In genomic region chr11:5354753-5355152, GRCm38 (mm10) we compare ENCODE assay signal across 11 mouse cellular contexts.
DNase-seq lines count a peak whose midpoint lies in the region; ATAC-seq and TF ChIP-seq lines count a peak whose summit lies in the region.
"Had no signal": no experiment of that assay in that cellular context is flagged by ENCODE, and none has a peak within 500 bp of the region (broad histone marks: within the 10 kb centered on the region; RNA-seq: fewer than 3 reads in every experiment).

No protein-coding gene starts in this region.

- no peak for TF ChIP-seq CTCF in hindbrain, postnatal 0 days (IDR thresholded peaks at IDR 0.05; ENCODE audit: low read depth)

- 86% methylated on average over 1 of the region's 1 CpGs for WGBS in hindbrain, postnatal 0 days

- no peak overlapping the region for H3K4me2 ChIP-seq in hindbrain, postnatal 0 days (ENCODE audit: low read depth, low read length)
- H3K4me2 ChIP-seq: midbrain, embryonic 12.5 days had no signal

- no peak for ATAC-seq in hindbrain, postnatal 0 days

- no peaks in the 10 kb centered on the region for H3K36me3 ChIP-seq in hindbrain, postnatal 0 days (ENCODE audit: insufficient read depth, low read length)
- H3K36me3 ChIP-seq: midbrain, embryonic 12.5 days had no signal

- DNase-seq in gastrocnemius, adult 18-20 months (ENCODE audit: low spot score), result peak; percentile 14
- DNase-seq in gastrocnemius, adult 8-10 months (ENCODE audit: low spot score in 2 of 2), result no peak
- DNase-seq in adrenal gland, postnatal 10 days, result peak; percentile 51
- peak; percentile 50 to 52 for DNase-seq in layer of hippocampus, adult 8-10 months (ENCODE audit: low spot score in 2 of 2)
- peak; percentile 27 to 33 for DNase-seq in lung, postnatal 4 days
- DNase-seq in hindbrain, postnatal 0 days (ENCODE audit: low spot score), result no peak
- DNase-seq in cerebellum, postnatal 14 days, result no peak
- no peak for DNase-seq in gastrocnemius, postnatal 4 days (ENCODE audit: low spot score in 2 of 2)
- DNase-seq: kidney, adult 18-20 months had no signal

- no peak overlapping the region for H3K9ac ChIP-seq in hindbrain, postnatal 0 days (replicated peaks; ENCODE audit: low read length)
- H3K9ac ChIP-seq: midbrain, embryonic 12.5 days had no signal

- H3K9me3 ChIP-seq in hindbrain, postnatal 0 days (ENCODE audit: low read length), result no peaks in the 10 kb centered on the region
- H3K9me3 ChIP-seq: forebrain, embryonic 10.5 days; midbrain, embryonic 12.5 days had no signal

- no peak overlapping the region for H3K27ac ChIP-seq in hindbrain, postnatal 0 days
- H3K27ac ChIP-seq: forebrain, embryonic 10.5 days; midbrain, embryonic 12.5 days had no signal

- no peaks in the 10 kb centered on the region for H3K27me3 ChIP-seq in hindbrain, postnatal 0 days (ENCODE audit: insufficient read depth, low read length)
- H3K27me3 ChIP-seq: midbrain, embryonic 12.5 days had no signal

- H3K4me1 ChIP-seq in hindbrain, postnatal 0 days (ENCODE audit: insufficient read depth, low read length), result no peaks in the 10 kb centered on the region
- H3K4me1 ChIP-seq: midbrain, embryonic 12.5 days had no signal

- H3K4me3 ChIP-seq in hindbrain, postnatal 0 days (ENCODE audit: low read length), result no peak overlapping the region
- H3K4me3 ChIP-seq: forebrain, embryonic 10.5 days; midbrain, embryonic 12.5 days had no signal

Comparison
In these comparisons a context has a peak if more than half of its experiments do, and no peak if none do; other contexts are left out.
1. DNase-seq: peak in gastrocnemius, adult 18-20 months (single experiment), adrenal gland, postnatal 10 days (single experiment), layer of hippocampus, adult 8-10 months (2 of 2) and lung, postnatal 4 days (2 of 2); none in gastrocnemius, adult 8-10 months (0 of 2), hindbrain, postnatal 0 days (single experiment), cerebellum, postnatal 14 days (0 of 2) and gastrocnemius, postnatal 4 days (0 of 2).